Mouse (Mus musculus): ENCODE measurements around the gene Higd2a.
"Not testable (repeated sequence)": the region's sequence is repeated elsewhere in the genome, so short reads cannot be mapped to it uniquely, and the experiment has no call there.

The Higd2a gene

DNA sequence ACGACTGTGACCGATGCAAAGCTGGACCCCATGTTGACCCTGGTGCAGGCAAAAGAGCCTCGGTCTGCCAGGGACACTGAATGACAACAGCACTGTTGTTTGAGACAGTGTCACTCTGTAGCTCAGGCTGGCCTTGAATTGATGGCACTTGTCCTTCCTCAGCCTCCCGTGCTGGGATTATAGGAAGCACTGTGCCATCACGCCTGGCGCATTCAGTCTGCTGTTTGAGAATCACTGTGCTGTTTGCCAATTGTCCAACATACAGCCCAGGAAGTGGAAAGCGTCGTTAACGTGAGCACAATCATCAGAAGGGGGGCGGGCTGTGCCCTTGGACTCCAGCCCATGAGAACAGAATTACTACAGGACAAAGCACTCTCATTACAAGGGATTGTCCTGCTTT is 7.9 kb upstream of the Higd2a start:
- DNase-seq (ENCODE audit: low read depth, low spot score) = no peak

DNA sequence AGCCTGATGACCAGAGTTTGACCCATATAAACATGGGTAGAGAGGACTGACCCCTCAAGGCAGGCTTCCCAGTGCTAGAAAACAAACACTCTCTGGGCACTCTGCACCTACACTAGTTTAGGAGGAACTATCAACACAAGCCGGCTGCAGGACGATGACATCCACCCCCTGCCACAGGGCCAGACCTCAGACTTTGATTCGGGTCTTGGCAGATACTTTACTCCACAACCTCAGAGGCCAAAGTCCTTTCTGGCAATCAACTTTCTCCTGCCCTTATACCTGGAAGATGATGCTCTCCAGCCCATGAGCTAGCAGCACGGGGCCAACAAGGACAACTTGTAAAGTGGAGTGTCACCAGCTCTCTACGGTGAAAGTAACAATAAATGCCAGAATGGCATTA is 7.1 kb upstream of the Higd2a start:
- no peak for DNase-seq (ENCODE audit: low read depth, low spot score)

DNA sequence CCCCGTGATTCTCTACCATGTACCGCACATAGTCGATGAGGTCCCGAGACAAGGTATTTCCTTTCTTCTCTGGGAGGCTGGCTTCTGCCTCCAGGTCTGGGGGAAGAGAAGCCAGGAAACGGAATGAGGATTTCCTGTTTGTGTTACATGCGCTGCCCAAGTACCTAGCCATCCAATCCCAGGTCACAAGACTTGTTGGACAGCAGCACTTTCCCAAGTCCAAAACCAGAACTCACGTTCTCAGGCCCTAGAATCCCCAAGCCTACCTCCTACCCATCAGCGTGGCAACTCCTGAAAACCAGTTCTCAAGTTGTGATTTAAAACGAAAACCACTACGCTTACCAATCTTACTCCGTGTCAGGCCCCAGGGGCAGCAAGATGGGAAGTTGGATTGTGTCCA is 4.2 kb upstream of the Higd2a start:
- DNase-seq (ENCODE audit: low read depth, low spot score) = no peak

DNA sequence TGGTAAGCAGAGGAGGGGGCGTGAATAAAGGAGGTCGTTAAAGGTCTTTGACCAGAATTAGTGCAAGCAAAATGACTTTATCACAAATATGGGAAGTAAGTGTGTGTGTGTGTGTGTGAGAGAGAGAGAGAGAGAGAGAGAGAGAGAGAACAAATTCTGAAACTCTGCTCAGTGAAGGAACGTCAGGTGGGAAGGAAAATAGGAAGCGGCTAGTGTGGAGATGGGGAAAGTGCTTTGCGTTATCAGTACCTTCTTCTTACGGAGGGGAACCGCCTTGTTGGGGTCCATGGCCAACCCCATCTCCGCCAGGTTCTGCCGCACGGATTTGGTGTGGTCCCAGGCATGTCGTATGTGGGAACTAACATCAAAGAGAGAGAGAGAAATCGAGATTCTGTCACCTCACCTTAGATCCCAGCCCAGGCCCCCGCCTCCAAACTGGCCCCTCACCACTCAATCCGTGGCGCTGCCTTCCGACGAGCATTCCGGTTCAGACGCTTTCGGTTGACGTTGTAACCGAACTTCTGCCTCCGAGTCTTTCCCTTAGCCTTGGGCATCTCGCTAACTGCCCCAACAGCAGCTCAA is 502 bp upstream of the Higd2a start:
- no peak for DNase-seq (ENCODE audit: low read depth, low spot score)

DNA sequence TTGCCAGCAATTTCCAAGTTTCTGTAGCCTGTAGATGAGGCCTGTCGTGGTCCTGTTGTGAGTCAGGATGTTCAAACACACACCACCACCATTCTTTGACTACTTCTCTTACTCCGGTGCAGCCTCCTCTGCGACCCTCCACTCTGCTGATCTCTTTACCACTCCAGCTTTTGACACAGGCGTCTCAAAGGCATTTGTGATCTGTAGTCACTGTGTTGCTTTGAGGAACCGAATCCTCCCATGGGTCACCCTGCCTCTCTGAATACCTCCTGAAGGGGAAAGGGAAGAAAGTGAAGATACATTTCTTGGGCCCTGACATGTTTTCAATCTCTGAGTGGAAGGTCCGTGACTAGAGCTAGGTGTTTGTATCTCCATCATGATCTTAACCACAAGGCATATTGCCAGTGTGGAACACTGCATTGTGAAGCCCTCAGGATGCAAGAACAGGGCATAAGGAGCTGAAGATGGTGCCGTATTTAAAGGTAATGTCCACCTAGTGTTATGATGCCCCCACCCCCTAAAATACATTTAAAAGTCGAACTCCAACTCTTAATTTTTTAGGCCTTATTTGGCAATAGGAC is 1.9 kb downstream of the Higd2a start:
- no peak for DNase-seq (ENCODE audit: low read depth, low spot score)

DNA sequence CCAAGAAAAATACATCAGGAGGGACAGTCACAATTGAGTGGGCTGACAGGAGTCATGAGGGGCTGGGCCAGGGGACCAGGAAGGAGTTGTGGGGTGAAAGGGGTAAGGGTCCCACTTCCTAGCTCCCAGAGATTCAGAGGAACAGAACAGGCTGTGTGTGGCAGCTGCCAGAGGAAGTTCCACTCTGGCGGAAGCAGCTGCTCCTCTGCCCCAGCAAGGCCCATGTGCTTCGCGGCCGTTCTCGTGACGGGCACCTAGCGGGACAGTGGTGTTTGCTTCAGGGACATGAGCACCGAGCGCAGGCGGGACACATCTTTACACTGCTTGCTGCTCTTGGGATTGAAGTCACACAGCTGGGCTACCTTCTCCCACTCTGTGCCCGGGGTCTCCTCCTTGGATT is 3.6 kb downstream of the Higd2a start:
- no peak for DNase-seq (ENCODE audit: low read depth, low spot score)

DNA sequence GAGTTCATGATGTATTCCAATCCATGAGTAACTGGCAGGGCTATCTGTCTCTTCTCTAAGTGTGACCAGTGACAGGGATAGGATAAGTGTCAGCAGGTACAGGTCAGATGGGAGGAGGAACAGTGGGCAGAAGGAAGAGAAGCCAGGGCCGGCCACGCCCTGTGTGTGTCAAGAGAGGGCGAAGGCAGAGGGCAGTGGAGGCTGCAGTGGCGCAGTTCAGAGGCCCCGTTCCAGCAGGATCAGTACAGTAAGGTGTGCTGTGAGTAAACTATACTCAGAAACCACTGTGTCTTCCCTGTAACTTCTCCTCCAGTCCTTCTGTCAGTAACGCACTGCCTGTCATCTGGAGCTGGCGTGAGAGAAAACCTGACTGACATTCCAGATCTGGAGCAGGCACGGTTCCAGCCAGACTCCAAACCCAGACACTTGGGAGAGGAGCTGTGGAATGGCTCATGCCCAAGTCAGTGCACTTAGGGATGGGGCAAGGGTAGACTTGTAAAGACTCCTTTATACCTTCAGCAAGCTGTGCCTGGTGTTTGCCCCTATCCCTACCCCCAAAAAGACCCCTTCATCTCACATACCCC is 6.2 kb downstream of the Higd2a start:
- no peak for DNase-seq (ENCODE audit: low read depth, low spot score)

DNA sequence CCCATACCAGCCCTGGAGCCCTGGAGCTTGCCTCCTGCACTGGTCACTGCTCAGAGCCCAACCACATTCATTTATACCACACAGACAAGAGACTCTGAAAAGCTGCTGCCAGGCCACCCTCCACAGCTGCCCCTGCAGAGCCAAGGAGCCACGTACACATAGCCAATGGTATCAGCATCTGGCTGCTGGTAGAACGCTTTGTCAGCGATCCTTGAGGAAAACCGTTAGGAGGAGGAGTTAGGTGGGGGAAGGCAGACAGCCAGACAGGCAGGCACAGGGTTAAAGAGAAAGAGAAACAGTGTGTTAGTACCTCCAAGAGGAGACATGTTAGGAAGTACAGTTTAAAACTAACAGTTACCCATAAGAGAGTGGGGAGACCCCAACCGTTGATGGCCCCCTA is 6.9 kb downstream of the Higd2a start:
- no peak for DNase-seq (ENCODE audit: low read depth, low spot score)

DNA sequence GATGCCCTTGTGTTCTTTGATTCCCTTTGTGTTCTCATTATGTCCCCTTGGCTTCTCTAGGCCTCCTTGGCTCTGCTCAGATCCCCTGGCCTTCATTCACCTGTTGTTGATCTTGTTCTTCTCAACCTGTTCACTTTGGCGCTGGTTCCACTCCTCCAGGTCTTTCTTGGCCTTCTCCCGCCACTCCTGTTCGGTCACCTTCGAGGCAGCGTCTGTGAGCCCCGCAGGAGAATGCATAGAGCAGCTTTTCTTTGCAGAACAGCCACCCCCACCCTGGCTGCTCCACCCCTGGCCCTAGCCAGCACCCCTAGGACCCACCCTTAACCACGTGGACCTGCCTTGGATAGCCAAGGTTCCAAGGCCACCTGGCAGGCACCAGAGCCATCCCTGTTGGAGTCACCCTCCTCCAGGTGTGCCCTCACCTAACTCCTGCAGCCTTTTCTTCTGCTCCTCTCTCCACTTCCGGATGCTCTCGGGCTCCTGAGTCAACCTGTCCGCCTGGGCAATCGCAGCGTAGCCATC is 8.7 kb downstream of the Higd2a start:
- no peak for DNase-seq (ENCODE audit: low read depth, low spot score)

DNA sequence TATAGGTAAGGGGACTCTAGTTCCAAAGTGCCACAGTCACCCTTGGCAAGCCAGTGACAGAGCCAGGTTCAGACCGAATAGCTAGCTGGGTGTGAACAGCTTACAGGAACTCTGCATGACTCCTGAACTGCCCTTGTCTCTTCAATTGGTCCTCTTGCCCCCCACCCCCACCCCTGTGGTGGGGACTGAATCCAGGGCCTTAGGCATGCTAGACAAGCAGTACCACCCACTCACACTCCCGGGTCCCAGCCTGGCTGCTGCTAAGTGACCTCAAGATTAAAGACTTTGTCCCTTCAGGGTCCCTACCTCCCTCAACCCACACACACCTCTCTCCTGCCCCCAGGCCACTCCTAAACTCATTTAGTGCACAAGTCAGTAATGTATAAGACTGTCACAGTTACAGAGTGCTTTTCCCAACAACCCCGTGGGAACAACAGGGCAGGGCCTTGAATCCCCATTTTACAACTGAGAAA is 12.7 kb downstream of the Higd2a start:
- no peak for DNase-seq (ENCODE audit: low read depth, low spot score)

DNA sequence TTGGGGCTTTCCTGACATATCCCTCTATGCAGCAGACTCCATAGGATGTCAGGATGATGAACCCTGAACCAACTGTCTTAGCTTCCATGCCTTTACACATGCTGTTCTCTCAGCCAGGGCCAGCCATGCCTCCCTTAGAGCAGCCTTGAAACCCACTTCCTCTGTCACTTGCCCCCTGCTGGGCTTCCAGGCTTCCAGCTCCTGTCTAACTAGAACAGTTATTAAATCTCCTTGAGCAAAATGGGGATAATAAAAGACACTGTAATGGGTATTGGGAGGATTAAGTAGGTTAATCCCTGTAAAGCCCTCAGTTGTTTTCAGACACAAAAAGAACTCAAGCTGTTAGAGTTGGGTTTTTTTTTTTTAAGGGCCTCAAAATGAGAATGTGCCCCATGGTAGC is 13.5 kb downstream of the Higd2a start:
- DNase-seq (ENCODE audit: low read depth, low spot score) = no peak

DNA sequence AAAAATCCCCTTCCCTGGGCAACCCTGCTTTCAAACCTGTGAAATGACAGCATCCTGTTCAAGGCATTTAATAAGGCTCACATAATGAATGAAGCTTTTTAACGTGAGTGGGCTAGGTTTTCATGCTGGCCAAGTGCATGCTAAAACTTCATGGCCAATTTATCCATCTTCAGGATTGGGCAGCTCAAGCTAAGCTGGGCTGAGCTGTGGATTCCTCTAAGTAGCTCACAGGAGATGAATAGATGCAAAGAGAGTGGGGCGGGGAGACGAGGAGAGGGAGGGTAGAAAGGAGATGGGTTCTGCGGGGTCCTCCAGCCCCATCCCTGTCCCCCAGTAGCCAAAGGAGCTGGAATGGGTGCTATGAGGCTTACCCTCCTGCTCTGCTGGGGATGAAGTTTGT is 14.2 kb downstream of the Higd2a start:
- DNase-seq (ENCODE audit: low read depth, low spot score) = no peak

DNA sequence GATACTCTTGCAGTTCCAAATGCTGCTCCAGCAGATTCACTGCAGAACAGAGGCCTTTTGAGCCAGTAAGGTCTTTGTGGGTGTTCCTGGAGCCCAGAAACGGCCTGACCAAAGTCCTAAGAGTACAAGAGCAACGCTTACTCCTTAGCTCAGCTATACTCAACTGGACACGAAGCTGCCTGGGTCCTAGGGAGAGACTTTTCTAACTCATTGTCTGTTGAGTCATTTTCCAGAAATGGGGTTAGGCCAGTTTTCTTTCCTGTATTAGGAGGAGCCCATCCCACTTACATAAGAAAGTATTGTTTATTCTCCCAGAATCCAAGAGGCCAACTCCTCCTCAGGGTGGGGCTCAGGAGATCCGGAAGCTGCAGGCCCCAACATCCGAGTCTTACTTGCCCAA is 15.4 kb downstream of the Higd2a start:
- DNase-seq (ENCODE audit: low read depth, low spot score) = no peak

DNA sequence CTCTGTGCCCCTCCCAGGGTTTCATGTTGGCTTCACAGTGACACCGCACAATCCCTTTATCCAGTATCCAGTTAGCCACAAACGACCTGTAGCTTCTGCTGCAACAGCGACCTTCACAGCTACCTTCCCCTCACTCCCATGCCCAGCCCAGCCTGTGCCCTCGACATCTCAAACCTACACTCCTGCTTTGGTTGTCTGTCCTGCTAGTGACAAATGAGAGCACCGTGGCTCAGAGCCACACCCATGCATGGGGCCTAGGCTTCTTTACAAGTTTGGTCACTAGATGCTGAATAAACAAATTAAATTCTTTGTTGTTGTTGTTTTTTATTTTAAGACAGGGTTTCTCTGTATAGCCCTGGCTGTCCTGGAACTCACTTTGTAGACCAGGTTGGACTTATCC is 17.2 kb downstream of the Higd2a start:
- no peak for DNase-seq (ENCODE audit: low read depth, low spot score)

DNA sequence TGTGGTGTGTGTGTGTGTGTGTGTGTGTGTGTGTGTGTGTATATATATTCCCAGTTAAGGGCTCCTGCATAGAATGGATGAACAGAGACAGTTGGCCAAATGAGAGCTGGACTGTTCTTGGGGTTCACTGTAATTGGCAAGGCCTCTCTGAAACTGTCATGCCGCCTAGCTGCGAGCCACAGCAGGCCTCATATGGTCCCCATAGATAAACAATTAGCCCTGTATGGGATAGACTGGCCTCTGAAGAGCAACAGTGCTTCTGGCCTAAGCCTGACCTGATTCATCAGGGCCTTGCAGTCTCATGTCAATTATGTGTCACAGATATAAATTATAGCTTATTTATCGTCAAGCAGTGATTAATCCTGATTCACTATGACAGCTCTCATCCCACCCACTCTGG is 18.0 kb downstream of the Higd2a start:
- no peak for DNase-seq (ENCODE audit: low read depth, low spot score)

DNA sequence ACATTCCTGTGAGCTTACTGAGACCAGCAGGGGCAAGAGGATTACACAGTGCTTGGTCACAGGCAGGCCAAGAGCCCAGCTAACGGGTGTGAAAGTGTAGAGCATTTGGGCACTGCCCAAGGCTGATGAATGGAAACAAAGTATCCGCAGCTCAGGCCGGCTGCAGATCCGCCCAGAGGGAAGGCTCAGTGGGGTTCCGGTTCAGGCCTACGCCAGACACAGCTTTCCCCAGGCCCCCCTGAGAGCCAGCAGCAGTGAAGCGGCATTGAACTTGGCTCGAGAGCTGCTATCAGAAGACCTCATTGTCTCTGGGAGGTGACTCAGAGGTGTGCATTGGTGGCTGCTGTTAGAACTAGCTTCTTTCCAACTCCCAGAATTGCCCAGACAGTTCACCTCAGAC is 18.7 kb downstream of the Higd2a start:
- DNase-seq (ENCODE audit: low read depth, low spot score) = no peak

DNA sequence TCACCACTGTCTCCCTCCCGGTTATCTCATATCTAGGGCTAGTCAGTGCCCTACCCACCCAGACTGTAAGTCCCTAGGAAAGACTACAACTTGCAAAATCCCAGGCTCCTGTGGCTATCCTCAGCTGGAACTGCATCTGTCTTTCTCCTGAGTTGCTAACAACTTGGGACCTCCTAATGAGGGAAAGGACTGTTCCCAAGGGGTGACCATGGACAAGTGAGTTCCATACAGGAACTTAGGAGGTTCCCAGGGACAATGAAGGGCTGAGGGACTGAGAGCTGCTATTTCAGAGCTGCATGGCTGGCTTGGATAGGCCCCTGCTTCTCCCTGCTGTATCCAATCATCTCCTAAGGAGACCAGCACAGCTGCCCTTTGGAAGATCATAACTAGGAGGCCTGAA is 19.3 kb downstream of the Higd2a start:
- DNase-seq (ENCODE audit: low read depth, low spot score) = no peak

DNA sequence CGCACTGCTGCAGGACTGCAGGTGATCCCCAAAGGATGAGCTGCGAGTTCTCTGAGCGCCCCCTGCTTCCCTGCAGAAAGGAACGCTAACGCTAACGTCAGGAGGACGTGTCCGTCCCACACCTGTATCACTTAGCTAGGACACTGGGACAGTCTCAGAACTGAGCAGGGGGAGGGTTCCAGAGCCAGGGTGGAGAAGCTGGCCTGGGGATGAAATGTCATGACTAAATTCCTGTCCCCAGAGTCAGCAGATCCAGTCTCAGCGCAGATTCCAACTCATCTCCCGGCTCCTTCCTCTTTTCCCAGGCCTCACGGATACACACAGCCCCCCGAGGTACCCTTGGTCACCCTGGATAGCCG is 20.6 kb downstream of the Higd2a start:
- no peak for DNase-seq (ENCODE audit: low read depth, low spot score)

DNA sequence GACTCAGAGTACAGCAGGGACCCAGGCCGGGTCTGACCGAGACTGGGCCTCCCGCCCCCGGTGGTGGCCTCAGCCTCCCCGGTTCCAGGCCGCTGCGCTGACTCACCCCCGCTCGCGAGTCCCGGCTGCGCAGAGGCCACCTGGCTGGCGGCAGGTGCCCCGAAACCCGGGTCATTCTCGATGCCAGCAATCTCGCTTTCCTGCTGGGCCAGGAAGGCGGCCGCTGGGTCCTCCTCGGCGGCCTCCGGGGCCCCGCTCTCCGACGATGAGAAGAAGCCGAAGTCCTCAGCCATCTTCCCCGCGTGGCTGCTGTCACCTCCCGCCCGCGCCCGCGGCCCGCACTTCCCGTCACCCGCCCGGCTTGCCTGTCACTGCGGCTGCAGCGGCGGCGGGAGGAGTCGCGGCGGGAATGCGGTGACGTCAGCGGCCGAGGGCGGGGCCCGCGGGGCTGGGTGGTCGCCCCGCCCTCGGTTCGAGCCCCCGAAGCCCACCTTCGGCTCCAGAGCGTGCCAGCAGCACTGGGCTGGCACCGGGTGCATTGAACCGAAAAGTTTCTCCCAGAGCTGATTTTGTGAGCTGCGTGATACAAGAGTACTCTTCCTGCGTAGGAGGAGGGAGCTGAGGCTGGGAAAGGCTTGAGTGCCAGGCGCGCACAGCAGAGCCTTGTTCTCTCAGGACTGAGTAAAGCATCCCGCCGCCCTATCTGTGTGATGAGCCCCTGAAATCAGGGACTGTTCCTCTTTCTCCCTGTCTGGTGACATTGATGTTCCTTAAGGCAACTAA is 21.2 kb downstream of the Higd2a start, which contains the start of gene Cltb:
Gene Cltb (minus strand): TSS at position 373 of the 783 bp plus-strand sequence.
- peak; percentile 66 for DNase-seq (ENCODE audit: low read depth, low spot score)

DNA sequence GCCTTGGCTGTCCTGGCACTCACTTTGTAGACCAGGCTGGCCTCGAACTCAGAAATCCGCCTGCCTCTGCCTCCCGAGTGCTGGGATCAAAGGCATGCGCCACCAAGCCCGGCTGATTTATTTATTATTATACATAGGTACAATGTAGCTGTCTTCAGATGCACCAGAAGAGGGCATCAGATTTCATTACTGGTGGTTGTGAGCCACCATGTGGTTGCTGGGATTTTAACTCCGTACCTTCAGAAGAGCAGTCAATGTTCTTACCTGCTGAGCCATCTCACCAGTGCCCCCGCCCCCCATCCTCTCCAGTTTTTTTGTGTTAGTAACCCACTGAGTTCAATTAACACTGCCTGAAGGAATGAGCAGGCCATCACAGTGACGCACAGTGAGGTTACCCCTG is 23.1 kb downstream of the Higd2a start:
- not testable (repeated sequence) for DNase-seq (ENCODE audit: low read depth, low spot score)

DNA sequence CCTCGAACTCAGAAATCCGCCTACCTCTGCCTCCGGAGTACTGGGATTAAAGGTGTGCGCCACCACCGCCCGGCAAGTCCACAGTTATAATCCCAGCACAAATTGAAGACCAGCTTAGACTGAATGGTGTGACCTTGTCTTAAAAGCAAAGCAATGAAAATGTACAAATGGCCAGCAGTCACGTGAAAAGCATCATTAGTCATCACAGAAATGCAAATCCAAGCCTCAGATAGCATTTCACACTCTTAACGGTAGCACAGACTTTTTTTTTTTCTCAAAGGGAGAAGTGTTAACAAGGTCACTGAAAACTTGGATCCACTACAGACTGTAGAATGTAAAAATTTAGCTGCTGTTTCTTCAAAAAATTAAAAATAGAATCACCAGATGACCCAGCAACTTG is 26.3 kb downstream of the Higd2a start:
- DNase-seq (ENCODE audit: low read depth, low spot score) = no peak

DNA sequence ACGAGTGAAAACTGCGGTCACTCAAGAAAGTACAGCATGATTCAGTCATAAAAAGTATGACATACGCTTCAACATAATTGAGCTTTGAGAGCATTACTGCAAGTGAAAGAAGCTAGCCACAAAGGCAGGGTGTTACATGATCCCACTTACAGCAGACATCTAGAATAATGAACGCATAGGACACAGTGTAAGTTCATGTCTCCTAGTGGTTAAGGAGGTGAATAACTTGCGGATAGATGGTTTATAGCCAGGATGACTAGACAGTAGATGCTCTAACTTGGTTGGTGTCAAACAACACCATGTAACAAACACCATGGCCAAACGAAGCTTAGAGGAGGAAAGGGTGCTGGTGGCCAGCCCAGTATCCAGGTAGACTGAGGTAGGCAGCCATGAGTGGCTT is 27.0 kb downstream of the Higd2a start:
- no peak for DNase-seq (ENCODE audit: low read depth, low spot score)
